Mouse (Mus musculus): ENCODE results near the gene Cdk5r2.

The Cdk5r2 gene

GRCm38 (mm10) chr1:74892351-74893133 lies 37.8 kb downstream of the Cdk5r2 start:
- DNase-seq: no peak

- DNase-seq: peak; percentile 57 to 67
These were observed 38.6 kb downstream of the Cdk5r2 start, which contains the start of gene Cryba2 for GRCm38 (mm10) chr1:74893134-74893855. Cryba2 (minus strand) TSS chr1:74893143.

- peak; percentile 73 to 75 for DNase-seq
These were observed 40.2 kb downstream of the Cdk5r2 start for GRCm38 (mm10) chr1:74894966-74895365.

GRCm38 (mm10) chr1:74897976-74898375 lies 43.2 kb downstream of the Cdk5r2 start:
- DNase-seq: no peak

- peak; percentile 36 to 64 for DNase-seq
These were observed 44.1 kb downstream of the Cdk5r2 start for GRCm38 (mm10) chr1:74898656-74899431.

GRCm38 (mm10) chr1:74900341-74901285 lies 45.9 kb downstream of the Cdk5r2 start:
- DNase-seq: peak; percentile 45 to 76

- peak; percentile 65 to 83 for DNase-seq
These were observed 47.0 kb downstream of the Cdk5r2 start for GRCm38 (mm10) chr1:74901686-74902085.

GRCm38 (mm10) chr1:74902191-74902590 lies 47.5 kb downstream of the Cdk5r2 start:
- no peak for DNase-seq
